Mouse (Mus musculus): Measurements from ENCODE around the gene Gm20388. TPM values are rescaled to one million over a fixed set of nuclear protein-coding genes. Genes with fewer than 3 reads are reported as not detected.

Gene Gm20388
- polyA plus RNA-seq, 1 experiment from 2014 or later: 1.7 TPM

DNA sequence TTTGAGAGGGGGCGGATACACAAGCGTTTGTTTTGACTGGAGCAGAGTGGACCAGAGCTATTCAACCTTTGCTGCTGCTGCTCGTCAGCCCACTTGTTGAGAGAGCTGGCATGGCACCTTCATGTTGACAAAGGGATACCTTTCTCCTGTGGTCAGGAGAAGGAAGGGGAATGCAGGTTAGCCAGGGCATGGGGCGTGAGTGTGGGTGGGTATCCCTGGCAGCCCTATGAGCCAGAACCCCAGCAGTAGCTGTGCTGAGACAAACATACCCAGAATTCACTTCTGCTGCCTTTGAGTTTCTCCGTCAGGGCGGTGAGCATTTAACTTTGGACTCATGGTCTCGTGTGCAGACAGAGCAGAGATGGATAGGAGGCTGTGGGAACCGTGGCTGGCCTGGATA is 3747.2 kb downstream of the Gm20388 start:
- H3K36me3 ChIP-seq: peaks cover 70% of the 10 kb centered on the region

DNA sequence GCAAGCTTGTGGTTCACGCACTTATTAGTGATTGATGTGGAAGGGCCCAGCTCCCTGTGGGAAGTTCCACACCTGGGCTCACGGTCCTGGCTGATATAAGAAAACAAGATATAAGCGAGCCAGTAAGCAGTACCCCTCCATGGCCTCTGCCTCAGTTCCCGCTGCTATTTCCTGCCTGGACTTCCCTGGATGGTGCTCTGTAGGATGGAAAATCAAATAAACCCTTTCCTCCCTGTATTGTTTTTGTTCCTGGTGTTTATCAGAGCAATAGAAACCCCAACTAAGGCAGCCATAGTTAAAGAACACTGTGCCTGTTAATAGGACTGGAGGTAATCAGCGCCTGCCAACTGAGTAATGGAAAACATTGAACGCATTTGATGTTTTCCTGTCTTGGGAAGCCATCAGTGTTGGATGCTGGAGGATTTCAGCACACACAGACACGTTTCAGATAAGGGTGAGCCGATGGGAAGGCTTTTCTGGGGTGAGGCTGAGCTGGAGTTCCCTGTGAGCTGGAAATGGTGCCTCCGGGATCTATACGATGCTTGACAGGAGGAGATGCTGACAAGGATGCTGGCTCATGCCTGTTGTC is 3748.9 kb downstream of the Gm20388 start:
- no peaks in the 10 kb centered on the region for H3K9me3 ChIP-seq
- no peak overlapping the region for H3K27ac ChIP-seq
- H3K4me3 ChIP-seq: no peak overlapping the region
- no peak for DNase-seq (ENCODE audit: low spot score)
- 88% methylated on average over 10 of the region's 10 CpGs for WGBS
- H3K27me3 ChIP-seq (ENCODE audit: insufficient read depth, poor library complexity, severe bottlenecking): no peaks in the 10 kb centered on the region
- peaks cover 88% of the 10 kb centered on the region for H3K36me3 ChIP-seq
- H3K4me1 ChIP-seq (replicated peaks): peaks cover 16% of the 10 kb centered on the region

More for the DNA sequence above, 3747.2 kb downstream of the Gm20388 start:
- Histone ChIP-seq H3K4me1 (replicated peaks) (peaks cover 27% of the 10 kb centered on the region), H3K27me3 (ENCODE audit: insufficient read depth, poor library complexity, severe bottlenecking) (no peaks in the 10 kb centered on the region), H3K27ac (no peak overlapping the region), H3K9me3 (no peaks in the 10 kb centered on the region), H3K4me3 (no peak overlapping the region)
- no peak for DNase-seq (ENCODE audit: low spot score)
- WGBS: 91% methylated on average over 8 of the region's 8 CpGs

DNA sequence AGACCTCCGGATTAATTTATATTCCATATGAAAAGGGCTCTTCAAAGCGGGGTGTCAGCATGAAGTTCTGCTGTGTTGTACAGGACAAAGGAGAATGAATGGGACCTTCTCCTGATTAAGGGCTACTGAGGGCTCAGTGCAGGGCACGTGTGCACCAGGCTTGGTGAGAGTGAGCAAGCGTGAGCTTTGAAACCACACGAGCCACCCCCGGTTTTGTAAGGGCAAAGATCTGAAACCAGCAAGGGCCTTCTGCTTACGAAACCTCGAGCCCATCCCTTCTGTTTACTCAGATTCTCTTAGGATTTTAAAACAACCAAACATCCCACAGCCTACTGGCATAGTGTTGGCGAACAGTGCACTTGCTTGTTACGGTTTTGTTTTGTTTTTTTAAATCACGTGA is 3750.9 kb downstream of the Gm20388 start:
- no peak overlapping the region for H3K4me3 ChIP-seq
- no peak for DNase-seq (ENCODE audit: low spot score)
- H3K36me3 ChIP-seq: peaks cover 82% of the 10 kb centered on the region
- H3K27ac ChIP-seq: no peak overlapping the region
- 90% methylated on average over 11 of the region's 11 CpGs for WGBS
- no peaks in the 10 kb centered on the region for H3K4me1 ChIP-seq (replicated peaks)
- no peaks in the 10 kb centered on the region for H3K9me3 ChIP-seq
- no peaks in the 10 kb centered on the region for H3K27me3 ChIP-seq (ENCODE audit: insufficient read depth, poor library complexity, severe bottlenecking)

DNA sequence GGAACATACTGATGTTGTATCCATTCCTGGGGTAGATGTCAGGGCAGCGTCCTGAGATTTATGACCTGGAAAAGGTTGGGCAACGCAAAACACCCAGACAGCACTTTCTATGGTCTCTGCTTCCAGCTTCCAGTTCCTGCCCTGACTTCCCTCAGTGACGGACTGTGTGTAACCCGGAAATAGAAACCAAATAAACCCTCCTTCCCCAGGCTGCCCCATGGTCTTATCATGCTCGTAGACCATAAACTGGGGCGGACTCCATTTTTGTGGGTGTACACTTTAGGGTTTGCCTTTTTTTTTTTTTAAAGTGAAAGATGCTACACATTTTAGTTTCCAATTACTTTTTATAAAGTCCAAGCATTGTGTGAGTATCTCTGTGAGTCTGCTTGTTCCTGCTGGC is 3754.9 kb downstream of the Gm20388 start:
- H3K4me3 ChIP-seq: no peak overlapping the region
- 94% methylated on average over 6 of the region's 6 CpGs for WGBS
- H3K27me3 ChIP-seq (ENCODE audit: insufficient read depth, poor library complexity, severe bottlenecking): no peaks in the 10 kb centered on the region
- H3K4me1 ChIP-seq (replicated peaks): peaks cover 17% of the 10 kb centered on the region
- no peaks in the 10 kb centered on the region for H3K9me3 ChIP-seq
- peaks cover 42% of the 10 kb centered on the region for H3K36me3 ChIP-seq
- H3K27ac ChIP-seq: no peak overlapping the region
- DNase-seq (ENCODE audit: low spot score): no peak

DNA sequence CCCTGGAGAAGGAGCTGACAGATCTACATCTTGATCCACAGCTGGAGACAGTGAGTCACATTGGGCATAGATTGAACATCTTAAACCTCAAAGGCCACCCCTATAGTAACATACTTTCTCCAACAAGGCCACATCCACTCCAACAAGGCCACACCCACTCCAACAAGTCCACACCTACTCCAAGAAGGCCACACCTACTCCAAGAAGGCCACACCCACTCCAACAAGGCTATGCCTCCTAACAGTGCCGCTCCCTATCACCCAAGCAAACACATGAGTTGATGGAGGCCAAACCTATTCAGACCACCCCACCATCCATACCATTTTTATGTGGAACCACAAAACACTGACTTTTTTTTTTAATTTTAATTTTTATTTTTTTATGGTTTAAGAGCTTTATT is 3756.2 kb downstream of the Gm20388 start:
- no peak for DNase-seq (ENCODE audit: low spot score)
- H3K9me3 ChIP-seq: no peaks in the 10 kb centered on the region
- 98% methylated on average over 1 of the region's 1 CpGs for WGBS
- H3K27ac ChIP-seq: no peak overlapping the region
- H3K4me3 ChIP-seq: no peak overlapping the region
- peaks cover 28% of the 10 kb centered on the region for H3K4me1 ChIP-seq (replicated peaks)
- no peaks in the 10 kb centered on the region for H3K27me3 ChIP-seq (ENCODE audit: insufficient read depth, poor library complexity, severe bottlenecking)
- H3K36me3 ChIP-seq: peaks cover 29% of the 10 kb centered on the region

DNA sequence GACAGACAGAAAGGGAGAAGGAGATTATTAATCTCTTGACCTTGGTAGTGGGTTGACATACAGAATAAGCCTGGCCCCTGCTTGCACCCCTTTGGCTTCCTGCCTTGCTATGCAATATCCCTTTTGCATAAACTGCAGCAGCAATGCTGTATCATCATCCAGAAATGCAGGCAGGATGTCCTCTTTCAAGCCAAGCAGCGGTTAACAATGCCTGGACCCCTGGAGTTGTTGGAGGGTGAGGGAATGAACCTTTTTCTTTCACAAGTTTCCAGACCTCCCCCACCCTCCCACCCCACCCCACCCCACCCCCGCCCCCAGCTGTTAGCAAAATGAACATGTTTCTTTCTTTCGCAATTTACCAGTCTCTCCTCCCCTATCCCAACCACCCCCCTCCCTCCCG is 3758.0 kb downstream of the Gm20388 start:
- no peaks in the 10 kb centered on the region for H3K27me3 ChIP-seq (ENCODE audit: insufficient read depth, poor library complexity, severe bottlenecking)

DNA sequence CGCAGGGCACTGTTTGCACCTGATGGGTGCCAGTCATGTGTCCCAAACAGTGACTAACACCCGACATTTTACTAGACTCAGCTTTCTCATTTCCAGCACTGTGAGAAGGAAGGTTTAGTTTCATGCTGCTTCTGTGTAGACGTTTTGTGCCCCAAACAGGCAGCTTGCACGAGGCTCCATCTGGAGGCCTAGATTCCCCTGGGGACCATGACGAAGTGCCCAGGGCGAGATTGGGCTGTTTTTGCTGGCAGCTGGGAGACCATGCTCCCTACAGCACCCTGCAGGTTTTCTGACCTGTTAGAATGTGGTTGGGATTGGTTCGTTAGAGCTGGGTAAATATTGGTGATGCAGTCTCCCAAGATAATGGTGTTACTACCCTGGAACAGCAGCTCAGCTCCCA is 3760.1 kb downstream of the Gm20388 start:
- H3K27ac ChIP-seq: no peak overlapping the region
- H3K36me3 ChIP-seq: no peaks in the 10 kb centered on the region
- H3K9me3 ChIP-seq: no peaks in the 10 kb centered on the region
- H3K4me3 ChIP-seq: no peak overlapping the region
- peaks cover 42% of the 10 kb centered on the region for H3K4me1 ChIP-seq (replicated peaks)
- DNase-seq (ENCODE audit: low spot score): no peak
- H3K27me3 ChIP-seq (ENCODE audit: insufficient read depth, poor library complexity, severe bottlenecking): peaks cover 4% of the 10 kb centered on the region; the same call in 1 of the 2 replicates
- 67% methylated on average over 7 of the region's 7 CpGs for WGBS

More for the DNA sequence above, 3758.0 kb downstream of the Gm20388 start:
- DNase-seq (ENCODE audit: low spot score): no peak
- Histone ChIP-seq H3K9me3 (no peaks in the 10 kb centered on the region), H3K27ac (no peak overlapping the region), H3K36me3 (peaks cover 11% of the 10 kb centered on the region), H3K4me1 (replicated peaks) (peaks cover 34% of the 10 kb centered on the region), H3K4me3 (no peak overlapping the region)
- WGBS: 48% methylated on average over 4 of the region's 4 CpGs

DNA sequence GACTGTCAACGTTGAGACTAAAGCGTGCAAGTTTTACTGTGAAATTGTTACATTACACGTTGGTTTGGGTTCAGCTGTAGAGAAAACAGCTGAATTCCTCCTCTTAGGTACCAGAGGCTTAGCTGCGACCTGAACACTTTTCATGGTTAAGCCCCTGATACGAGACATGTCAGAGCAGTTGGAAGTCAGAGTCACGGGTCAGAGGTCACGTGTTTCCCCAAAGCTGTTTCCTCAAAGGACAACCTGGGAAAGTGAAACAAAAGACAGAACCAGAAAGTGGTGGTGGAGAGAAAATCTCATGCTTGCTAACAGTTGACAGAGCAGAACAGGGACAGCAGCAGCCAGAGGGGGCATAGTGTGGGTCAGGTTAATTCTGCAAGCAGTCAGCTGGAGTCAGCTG is 3760.8 kb downstream of the Gm20388 start:
- Histone ChIP-seq H3K9me3 (no peaks in the 10 kb centered on the region), H3K36me3 (no peaks in the 10 kb centered on the region), H3K27me3 (ENCODE audit: insufficient read depth, poor library complexity, severe bottlenecking) (peaks cover 4% of the 10 kb centered on the region; the same call in 1 of the 2 replicates), H3K4me1 (replicated peaks) (peaks cover 43% of the 10 kb centered on the region), H3K4me3 (no peak overlapping the region), H3K27ac (no peak overlapping the region)
- no peak for DNase-seq (ENCODE audit: low spot score)
- WGBS: 52% methylated on average over 7 of the region's 7 CpGs

DNA sequence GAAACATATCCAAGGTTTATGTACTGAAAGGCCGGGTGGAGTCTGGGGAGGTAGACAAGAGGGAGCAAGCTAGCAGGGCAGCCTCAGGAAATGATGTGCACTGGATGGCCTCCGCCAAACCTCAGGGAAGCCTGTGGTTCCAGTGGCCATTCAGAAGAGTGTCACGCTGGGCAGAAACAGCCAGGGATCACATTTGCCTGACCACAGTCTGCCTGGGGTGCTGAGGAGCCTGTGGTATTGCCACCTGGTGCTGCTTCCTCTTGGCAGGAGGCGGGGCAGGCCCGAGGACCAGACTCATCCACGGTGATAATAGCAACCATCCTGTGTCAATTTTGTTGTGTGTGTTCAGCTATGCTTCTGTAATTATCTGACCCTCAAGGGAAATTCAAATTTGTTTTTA is 3762.0 kb downstream of the Gm20388 start:
- DNase-seq (ENCODE audit: low spot score): no peak
- Histone ChIP-seq H3K36me3 (no peaks in the 10 kb centered on the region), H3K4me1 (replicated peaks) (peaks cover 39% of the 10 kb centered on the region), H3K27me3 (ENCODE audit: insufficient read depth, poor library complexity, severe bottlenecking) (peaks cover 4% of the 10 kb centered on the region; the same call in 1 of the 2 replicates), H3K4me3 (no peak overlapping the region), H3K9me3 (no peaks in the 10 kb centered on the region), H3K27ac (no peak overlapping the region)
- 74% methylated on average over 6 of the region's 6 CpGs for WGBS

DNA sequence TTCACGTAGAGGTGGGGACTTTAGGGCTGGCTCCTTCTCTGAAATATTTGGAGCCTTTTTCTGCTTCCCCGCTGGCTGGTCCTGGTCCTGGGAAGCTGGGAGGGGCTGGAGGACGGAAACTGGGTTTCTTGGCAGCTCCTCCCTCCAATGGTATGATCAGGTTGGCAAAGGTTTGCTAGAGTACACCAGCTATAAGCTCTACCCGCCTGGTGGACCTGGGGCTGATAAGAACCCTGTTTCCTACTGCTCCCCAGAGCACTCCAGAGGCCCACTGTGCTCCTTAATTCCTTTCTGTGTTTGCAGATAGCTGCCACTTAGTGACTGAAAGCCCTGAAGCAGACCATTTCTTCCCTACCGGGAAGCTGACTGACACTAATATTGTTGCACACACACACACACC is 3765.0 kb downstream of the Gm20388 start:
- H3K36me3 ChIP-seq: no peaks in the 10 kb centered on the region
- H3K27ac ChIP-seq: 0 out of 2 replicates have a peak overlapping the region, but pooled peaks have one; percentile 45
- WGBS: 53% methylated on average over 5 of the region's 5 CpGs
- peaks cover 26% of the 10 kb centered on the region for H3K4me1 ChIP-seq (replicated peaks)
- DNase-seq (ENCODE audit: low spot score): no peak
- no peak overlapping the region for H3K4me3 ChIP-seq
- H3K9me3 ChIP-seq: no peaks in the 10 kb centered on the region
- peaks cover 4% of the 10 kb centered on the region; the same call in 1 of the 2 replicates for H3K27me3 ChIP-seq (ENCODE audit: insufficient read depth, poor library complexity, severe bottlenecking)

DNA sequence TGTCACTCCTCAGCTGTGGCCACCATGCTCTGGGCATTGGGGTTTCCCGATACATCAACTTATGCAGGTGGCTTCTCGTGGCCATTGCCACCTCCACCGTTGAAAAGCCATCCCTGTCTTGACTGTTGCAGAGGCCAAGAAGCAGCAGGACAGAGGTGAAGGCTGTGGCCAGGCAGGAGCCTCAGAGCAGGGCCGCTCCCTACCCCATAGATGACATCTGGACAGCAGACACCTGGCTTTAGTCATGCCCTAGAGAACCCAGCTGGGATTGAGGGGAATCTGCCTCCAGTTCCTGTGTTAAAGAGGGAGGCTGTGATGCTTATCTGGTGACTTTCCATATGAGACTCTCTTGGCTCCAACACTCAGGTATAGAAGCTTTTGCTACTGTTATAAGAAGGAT is 3767.7 kb downstream of the Gm20388 start:
- DNase-seq (ENCODE audit: low spot score): no peak
- 87% methylated on average over 4 of the region's 4 CpGs for whole genome bisulfite sequencing
- Histone ChIP-seq H3K9me3 (no peaks in the 10 kb centered on the region), H3K4me1 (replicated peaks) (peaks cover 20% of the 10 kb centered on the region), H3K27me3 (ENCODE audit: insufficient read depth, poor library complexity, severe bottlenecking) (peaks cover 7% of the 10 kb centered on the region), H3K36me3 (no peaks in the 10 kb centered on the region), H3K27ac (no peak overlapping the region), H3K4me3 (no peak overlapping the region)

DNA sequence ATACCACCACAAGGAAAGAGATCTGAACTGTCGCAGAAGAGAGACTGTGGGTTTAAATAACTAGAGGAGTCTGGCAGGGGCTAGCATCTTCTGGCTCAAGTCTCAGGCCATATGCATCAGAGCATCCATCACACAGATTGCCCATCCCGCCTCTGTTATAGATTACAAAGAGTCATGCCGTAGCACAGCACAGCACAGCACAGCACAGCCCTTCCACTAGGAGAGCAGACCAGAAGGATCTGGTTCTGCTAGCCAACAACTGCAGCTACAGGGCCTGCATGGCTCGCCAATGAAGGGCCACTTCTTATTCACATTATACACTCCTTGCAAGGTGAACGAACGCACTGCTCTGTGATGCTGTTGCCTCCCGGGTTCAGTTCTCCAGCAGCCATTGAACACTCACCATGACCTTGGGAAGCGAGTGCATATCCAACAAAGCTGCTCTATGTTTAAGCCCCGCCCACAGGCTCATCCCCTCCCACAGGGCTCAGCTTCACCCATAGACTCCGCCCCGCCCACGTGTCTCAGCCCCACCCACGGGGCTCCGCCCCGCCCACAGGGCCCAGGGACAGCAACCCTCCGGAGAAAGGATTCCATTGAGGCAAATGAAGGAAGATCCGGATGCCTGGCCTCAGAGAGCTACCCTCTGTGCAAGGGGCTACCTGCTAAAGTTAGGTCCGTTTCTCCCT is 3771.6 kb downstream of the Gm20388 start:
- Histone ChIP-seq H3K4me3 (peak overlapping the region; percentile 28), H3K36me3 (no peaks in the 10 kb centered on the region), H3K4me1 (replicated peaks) (peaks cover 10% of the 10 kb centered on the region), H3K27me3 (ENCODE audit: insufficient read depth, poor library complexity, severe bottlenecking) (peaks cover 7% of the 10 kb centered on the region; the same call in 1 of the 2 replicates), H3K9me3 (no peaks in the 10 kb centered on the region), H3K27ac (peak overlapping the region; percentile 60; the same call in 1 of the 2 replicates)
- WGBS: 21% methylated on average over 18 of the region's 18 CpGs
- peak; percentile 83 for DNase-seq (ENCODE audit: low spot score)

DNA sequence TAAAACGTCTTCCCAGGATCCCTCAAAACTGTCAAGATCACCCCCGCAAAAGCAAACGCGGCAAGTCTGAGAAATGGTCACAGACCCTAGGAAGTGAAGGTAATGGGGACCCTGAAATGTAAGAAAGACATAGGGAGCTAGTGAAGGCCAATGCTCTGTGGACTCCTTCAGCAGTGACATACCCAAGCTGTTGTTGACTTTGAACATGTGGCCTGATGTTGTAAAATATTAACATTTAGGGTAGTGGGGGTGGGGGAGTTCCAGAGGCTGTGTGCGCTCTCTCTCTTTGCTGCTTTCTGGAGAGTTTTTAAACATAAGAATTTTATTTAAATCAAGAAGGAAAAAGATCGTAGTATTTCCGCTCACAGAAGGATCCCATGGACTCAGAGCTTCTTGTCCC is 3772.7 kb downstream of the Gm20388 start:
- DNase-seq (ENCODE audit: low spot score): no peak
- H3K4me1 ChIP-seq (replicated peaks): peaks cover 10% of the 10 kb centered on the region
- H3K4me3 ChIP-seq: no peak overlapping the region
- H3K36me3 ChIP-seq: no peaks in the 10 kb centered on the region
- 62% methylated on average over 7 of the region's 7 CpGs for WGBS
- H3K9me3 ChIP-seq: no peaks in the 10 kb centered on the region
- H3K27ac ChIP-seq: no peak overlapping the region
- H3K27me3 ChIP-seq (ENCODE audit: insufficient read depth, poor library complexity, severe bottlenecking): peaks cover 7% of the 10 kb centered on the region; the same call in 1 of the 2 replicates

Measured in hindbrain, embryonic 10.5 days (tissue).